Mouse (Mus musculus) erythroblast, embryonic 14.5 days (primary cell): Measurements from ENCODE around the gene Moxd1.

Source experiments
- GATA1 ChIP-seq: IDR thresholded peaks from 2 replicates; pipeline ENCODE4 v1.6.1; 2012; ENCODE audit warnings: low read length, inconsistent platforms, mixed read lengths
- TAL1 ChIP-seq: IDR thresholded peaks from 3 replicates; pipeline ENCODE4 v1.6.1; 2012; ENCODE audit warnings: low read length, inconsistent platforms, mixed read lengths

DNA sequence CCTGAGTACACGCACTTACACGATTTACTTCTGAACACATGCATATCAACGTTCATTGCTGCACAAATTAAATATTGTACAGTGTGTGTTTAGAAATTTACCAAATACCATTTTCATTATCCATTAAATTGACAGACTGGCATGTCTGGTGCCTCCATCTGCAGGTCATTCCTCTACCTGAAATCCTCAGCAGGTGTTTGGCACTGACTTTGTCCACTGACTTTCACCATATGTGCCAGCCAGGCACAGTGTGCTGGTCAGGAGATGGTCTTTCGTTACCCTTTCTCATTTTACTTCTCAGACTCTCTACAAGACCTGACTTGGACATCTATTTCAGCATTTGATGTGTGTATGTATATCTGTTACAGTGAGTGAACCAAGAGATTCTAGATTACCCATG, 99.7 kb downstream of the Moxd1 start:
- TF ChIP-seq GATA1 (no peak), TAL1 (no peak)
